Mouse (Mus musculus) spleen, adult 2 months (tissue): ENCODE results near the gene Prtg. TPM values are rescaled to one million over a fixed set of nuclear protein-coding genes. Genes with fewer than 3 reads are reported as not detected.

Experiments used
- DNase-seq, 2 experiments: peaks; one replicate each; pipeline versions ENCODE4 v3.0.0 to v3.0.0-alpha.2; 2012 to 2021; ENCODE audit warnings: low spot score in 2 of 2, low read depth in 1 of 2
- H3K27ac ChIP-seq: fragments of 200-500 bp; 2 replicates; pipeline ENCODE4 v1.5.1; 2012; ENCODE audit warnings: low read length, inconsistent platforms; ENCODE audit not compliant: insufficient read depth
- H3K27me3 ChIP-seq: fragments of 200-500 bp; 2 replicates; pipeline ENCODE4 v1.6.1; 2012; ENCODE audit warnings: mild to moderate bottlenecking, moderate library complexity, low read length, inconsistent platforms; ENCODE audit not compliant: control insufficient read depth, insufficient read depth
- H3K36me3 ChIP-seq: fragments of 200-500 bp; 2 replicates; pipeline ENCODE4 v1.6.1; 2012; ENCODE audit warnings: mild to moderate bottlenecking, low read length, inconsistent platforms; ENCODE audit not compliant: control insufficient read depth, insufficient read depth
- H3K4me1 ChIP-seq: fragments of 200-500 bp; 2 replicates; pipeline ENCODE4 v1.6.1; 2011; ENCODE audit warnings: inconsistent platforms; ENCODE audit not compliant: control insufficient read depth, insufficient read depth, insufficient read length
- H3K4me3 ChIP-seq: fragments of 200-500 bp; 2 replicates; pipeline ENCODE4 v1.5.1; 2011; ENCODE audit warnings: mild to moderate bottlenecking, inconsistent platforms; ENCODE audit not compliant: insufficient read depth, insufficient read length; ENCODE audit errors: extremely low read depth
- CTCF ChIP-seq: fragments of 200-500 bp; IDR thresholded peaks from 2 replicates; pipeline ENCODE4 v1.5.1; 2011; ENCODE audit warnings: mild to moderate bottlenecking, inconsistent platforms; ENCODE audit not compliant: insufficient read depth, insufficient read length, insufficient replicate concordance; ENCODE audit errors: extremely low read depth
- POLR2A ChIP-seq: fragments of 200-500 bp; IDR thresholded peaks from 2 replicates; pipeline ENCODE4 v1.6.1; 2011; ENCODE audit warnings: low read depth, low read length, inconsistent platforms
- WGBS: fragments of 180-500 bp; shearing (Covaris S2); methylation state at CpG from one replicate; pipeline ENCODE4 v1.1.7; 2018; 5-methylcytosine and 5-hydroxymethylcytosine counted together
- polyA plus RNA-seq: library from polyadenylated mRNA; depleted of rRNA; stranded (reverse); fragments of >200 nt; gene quantifications from 2 replicates; pipeline ENCODE4 v1.2.3, GENCODE M21; 2012

Prtg gene
- polyA plus RNA-seq, 1 experiment: 0.14 TPM

DNA sequence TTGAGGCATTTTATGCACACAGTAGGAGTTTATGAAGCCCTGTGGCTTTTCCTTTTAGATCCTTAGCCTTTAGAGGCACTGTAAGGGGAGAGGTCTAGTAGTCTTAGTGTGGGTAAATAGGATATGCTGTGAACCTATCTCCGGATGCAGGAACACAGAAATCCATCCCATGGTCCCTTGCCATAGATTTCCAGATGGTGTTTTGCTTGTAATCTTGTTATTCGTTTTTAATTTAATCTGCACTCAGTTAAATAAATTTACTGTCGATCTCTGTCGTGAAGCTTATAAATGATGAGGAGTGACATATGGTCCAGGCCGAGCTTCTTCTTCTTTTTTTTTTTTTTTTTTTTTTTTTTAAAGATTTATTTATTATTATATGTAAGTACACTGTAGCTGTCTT lies 54.1 kb downstream of the Prtg start:
- Histone ChIP-seq H3K36me3 (no peaks in the 10 kb centered on the region), H3K27ac (no peak overlapping the region), H3K27me3 (no peaks in the 10 kb centered on the region), H3K4me1 (no peaks in the 10 kb centered on the region), H3K4me3 (no peak overlapping the region)
- no peak for TF ChIP-seq CTCF
- no peak for TF ChIP-seq POLR2A
- WGBS: 90% methylated on average over 5 of the region's 5 CpGs
- DNase-seq: no peak

DNA sequence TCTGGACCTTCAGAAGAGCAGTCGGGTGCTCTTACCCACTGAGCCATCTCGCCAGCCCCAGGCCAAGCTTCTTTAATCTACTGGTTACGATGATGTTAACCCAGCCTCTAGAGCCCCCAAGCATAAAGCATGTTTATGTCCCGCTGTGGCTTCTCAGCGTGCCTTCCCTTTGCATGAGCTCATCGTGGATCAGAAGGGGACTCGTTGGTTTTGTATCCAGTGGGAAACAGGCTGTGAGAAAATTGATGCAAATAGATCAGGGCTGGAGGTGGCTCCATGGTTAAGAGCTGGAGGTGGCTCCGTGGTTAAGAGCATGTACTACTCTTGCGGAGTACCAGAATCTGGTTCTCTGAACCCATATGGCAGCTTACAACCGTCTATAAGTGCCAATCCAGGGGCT lies 54.6 kb downstream of the Prtg start:
- H3K4me1 ChIP-seq: no peaks in the 10 kb centered on the region
- DNase-seq: no peak
- no peak overlapping the region for H3K4me3 ChIP-seq
- H3K27me3 ChIP-seq: no peaks in the 10 kb centered on the region
- no peak overlapping the region for H3K27ac ChIP-seq
- TF ChIP-seq CTCF (no peak), POLR2A (no peak)
- 90% methylated on average over 10 of the region's 10 CpGs for WGBS
- H3K36me3 ChIP-seq: no peaks in the 10 kb centered on the region

DNA sequence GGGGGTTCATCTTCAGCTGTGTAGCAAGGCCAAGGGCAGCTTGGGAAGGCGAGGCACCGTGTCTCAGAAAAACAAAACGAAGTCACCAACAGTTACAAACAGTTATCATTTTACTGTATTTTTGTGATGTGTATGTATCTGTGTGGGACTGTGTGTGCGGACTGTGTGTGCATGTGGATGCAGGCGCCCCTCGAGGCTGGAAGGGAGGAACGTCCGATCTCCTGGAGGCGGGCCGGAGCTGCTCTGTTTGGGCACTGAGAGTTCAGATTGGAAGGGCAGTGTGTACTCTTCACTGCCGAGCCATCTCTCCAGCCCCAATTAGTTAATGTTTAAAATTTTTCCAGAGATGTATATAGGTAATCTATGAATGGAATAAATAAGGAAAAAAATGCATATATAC lies 55.5 kb downstream of the Prtg start:
- H3K4me1 ChIP-seq: no peaks in the 10 kb centered on the region
- TF ChIP-seq CTCF: no peak
- TF ChIP-seq POLR2A: no peak
- WGBS: 94% methylated on average over 11 of the region's 11 CpGs
- no peaks in the 10 kb centered on the region for H3K36me3 ChIP-seq
- no peaks in the 10 kb centered on the region for H3K27me3 ChIP-seq
- no peak for DNase-seq
- no peak overlapping the region for H3K27ac ChIP-seq
- H3K4me3 ChIP-seq: no peak overlapping the region

DNA sequence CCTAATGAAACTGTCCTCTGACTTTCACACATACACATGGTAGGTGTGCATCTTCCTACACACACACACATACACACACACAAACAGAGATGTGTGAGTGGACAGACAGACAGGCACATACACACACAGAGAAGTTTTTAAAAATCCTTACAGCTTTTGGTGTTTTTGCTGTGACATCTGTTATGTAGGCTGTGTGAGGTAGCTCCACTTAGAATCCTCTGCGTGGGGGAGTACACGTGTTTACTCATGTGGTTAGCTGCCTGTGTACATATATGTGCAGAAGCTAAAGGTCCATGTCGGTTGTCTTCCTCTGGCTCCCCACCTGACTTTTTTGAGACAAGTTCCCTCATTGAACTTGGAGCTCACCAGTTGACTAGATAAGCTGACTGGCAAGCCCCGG lies 56.3 kb downstream of the Prtg start:
- no peak overlapping the region for H3K4me3 ChIP-seq
- no peaks in the 10 kb centered on the region for H3K27me3 ChIP-seq
- no peaks in the 10 kb centered on the region for H3K4me1 ChIP-seq
- 90% methylated on average over 4 of the region's 4 CpGs for WGBS
- DNase-seq: no peak
- TF ChIP-seq CTCF (no peak), POLR2A (no peak)
- H3K27ac ChIP-seq: no peak overlapping the region
- H3K36me3 ChIP-seq: no peaks in the 10 kb centered on the region

DNA sequence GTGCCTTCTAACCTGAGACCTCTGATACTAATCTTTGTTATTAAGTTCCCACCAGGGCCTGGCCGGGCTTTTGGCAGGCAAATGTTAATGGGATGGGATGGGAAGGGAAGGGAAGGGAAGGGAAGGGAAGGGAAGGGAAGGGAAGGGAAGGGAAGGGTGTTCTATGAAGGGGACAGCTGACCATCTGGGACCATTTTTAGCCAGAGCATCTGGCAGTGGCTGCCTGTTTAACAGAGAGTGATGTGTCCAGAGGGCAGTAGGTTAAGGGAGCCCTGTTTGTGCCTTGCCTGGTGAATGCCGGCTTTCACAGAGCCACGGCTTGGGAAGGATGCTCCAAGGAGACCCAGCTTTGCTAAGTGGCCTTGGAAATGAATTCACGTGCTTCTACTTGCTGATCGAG lies 57.1 kb downstream of the Prtg start:
- Histone ChIP-seq H3K36me3 (no peaks in the 10 kb centered on the region), H3K27me3 (no peaks in the 10 kb centered on the region), H3K4me1 (no peaks in the 10 kb centered on the region), H3K4me3 (no peak overlapping the region), H3K27ac (no peak overlapping the region)
- DNase-seq: no peak
- whole genome bisulfite sequencing: 76% methylated on average over 5 of the region's 5 CpGs
- TF ChIP-seq CTCF (no peak), POLR2A (no peak)

DNA sequence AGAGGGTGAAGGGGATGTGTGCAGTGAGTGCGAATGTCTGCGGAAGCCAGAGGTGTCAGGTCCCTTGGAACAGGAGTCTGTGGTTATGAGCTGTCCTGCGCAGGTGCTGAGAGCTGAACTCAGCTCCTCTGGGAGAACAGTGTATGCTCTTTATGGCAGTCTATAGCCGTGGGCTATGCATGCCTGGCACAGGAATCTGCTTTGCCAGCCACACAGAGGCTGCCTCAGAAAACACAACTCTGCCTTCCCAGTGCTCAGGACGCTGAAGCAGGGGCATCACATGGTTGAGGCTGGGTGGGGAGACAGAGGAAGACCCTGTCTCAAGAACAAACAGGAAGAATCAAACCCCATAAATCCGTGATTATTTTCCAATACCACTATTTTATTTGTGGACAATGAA lies 60.8 kb downstream of the Prtg start:
- Histone ChIP-seq H3K27ac (no peak overlapping the region), H3K4me3 (no peak overlapping the region), H3K36me3 (no peaks in the 10 kb centered on the region), H3K27me3 (no peaks in the 10 kb centered on the region; the same call in 1 of the 2 replicates), H3K4me1 (no peaks in the 10 kb centered on the region)
- TF ChIP-seq CTCF (no peak), POLR2A (no peak)
- DNase-seq: no peak
- 80% methylated on average over 6 of the region's 6 CpGs for WGBS

DNA sequence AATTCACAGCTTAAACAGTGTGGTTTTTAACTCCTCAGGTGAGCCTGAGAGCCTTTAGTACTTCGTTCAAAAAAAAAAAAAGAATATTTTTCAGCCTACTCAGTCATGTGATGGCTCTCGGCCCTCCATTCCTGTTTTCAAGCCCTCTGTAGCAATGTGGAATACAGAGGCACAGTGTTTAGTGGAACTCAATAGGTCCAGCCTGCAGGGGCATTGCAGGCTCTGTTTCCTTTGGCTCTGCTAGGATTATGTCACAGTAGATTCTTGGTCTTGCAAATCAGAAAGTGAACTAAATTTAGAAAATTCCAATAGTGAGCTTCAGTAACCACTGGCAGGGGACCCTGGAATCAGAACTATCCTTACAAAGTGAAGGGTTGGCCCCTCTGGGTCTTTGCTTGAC lies 62.1 kb downstream of the Prtg start:
- Histone ChIP-seq H3K27me3 (no peaks in the 10 kb centered on the region; the same call in 1 of the 2 replicates), H3K27ac (no peak overlapping the region), H3K36me3 (no peaks in the 10 kb centered on the region), H3K4me3 (no peak overlapping the region), H3K4me1 (no peaks in the 10 kb centered on the region)
- 70% methylated on average over 2 of the region's 2 CpGs for WGBS
- DNase-seq: no peak
- no peak for TF ChIP-seq POLR2A
- TF ChIP-seq CTCF: no peak
